Mouse (Mus musculus) B cell, adult 62 days (primary cell): ENCODE results near the gene Dnm2. TPM values are rescaled to one million over a fixed set of nuclear protein-coding genes. Genes with fewer than 3 reads are reported as not detected.

Source experiments
- total RNA-seq: library from RNA; stranded (reverse); gene quantifications from 4 replicates; pipeline ENCODE4 v1.2.4, GENCODE M21; 2023

Gene Dnm2
- total RNA-seq, result 230 to 250 TPM (median 233 TPM) in 4 replicates

DNA sequence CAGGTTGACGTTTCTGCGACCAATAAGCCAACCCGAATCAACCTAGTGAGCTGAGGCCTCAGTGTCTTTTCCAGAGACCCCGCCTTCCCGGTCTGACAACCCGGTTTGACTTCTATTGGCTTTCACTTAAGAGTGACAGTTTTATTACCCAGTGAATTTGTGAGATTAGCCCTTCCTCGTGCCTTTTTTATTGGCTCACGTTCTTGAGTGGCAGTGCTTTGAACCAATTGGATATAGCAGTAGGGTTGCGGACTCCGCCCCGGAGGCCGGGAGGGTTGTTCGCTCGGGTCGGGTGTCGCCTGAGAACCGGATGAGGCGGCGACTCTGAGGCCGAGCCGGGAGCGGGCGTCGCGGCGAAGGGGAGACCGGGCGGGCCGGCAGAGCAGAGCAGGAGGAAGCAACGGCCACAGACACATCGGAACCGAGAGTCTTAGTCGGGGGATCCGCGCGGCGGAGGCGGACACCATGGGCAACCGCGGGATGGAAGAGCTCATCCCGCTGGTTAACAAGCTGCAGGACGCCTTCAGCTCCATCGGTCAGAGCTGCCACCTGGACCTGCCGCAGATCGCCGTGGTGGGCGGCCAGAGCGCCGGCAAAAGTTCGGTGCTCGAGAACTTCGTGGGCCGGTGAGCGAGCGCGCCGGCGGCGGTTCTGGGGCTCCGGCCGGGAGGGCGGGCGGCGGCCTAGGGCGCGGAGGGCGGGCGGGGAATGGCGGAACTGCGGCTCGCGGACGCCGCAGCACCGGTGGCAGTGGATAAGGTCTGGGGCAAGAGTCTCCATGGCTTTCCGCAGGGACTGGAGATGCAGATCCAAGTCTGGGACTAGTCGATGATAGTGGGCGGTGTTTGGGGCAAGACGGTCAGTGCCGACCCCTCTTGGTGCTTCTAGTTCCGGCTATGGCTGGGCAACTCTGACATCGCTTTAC is at the start of gene Dnm2:
TSS of gene Dnm2 (plus strand) at position 278 of the 925 bp plus-strand sequence.

GRCm38 (mm10) chr9:21411669-21412550 is 12.8 kb upstream of the Dnm2 start, which contains the start of gene Qtrt1:
Gene Qtrt1 (plus strand): TSS chr9:21411837.

DNA sequence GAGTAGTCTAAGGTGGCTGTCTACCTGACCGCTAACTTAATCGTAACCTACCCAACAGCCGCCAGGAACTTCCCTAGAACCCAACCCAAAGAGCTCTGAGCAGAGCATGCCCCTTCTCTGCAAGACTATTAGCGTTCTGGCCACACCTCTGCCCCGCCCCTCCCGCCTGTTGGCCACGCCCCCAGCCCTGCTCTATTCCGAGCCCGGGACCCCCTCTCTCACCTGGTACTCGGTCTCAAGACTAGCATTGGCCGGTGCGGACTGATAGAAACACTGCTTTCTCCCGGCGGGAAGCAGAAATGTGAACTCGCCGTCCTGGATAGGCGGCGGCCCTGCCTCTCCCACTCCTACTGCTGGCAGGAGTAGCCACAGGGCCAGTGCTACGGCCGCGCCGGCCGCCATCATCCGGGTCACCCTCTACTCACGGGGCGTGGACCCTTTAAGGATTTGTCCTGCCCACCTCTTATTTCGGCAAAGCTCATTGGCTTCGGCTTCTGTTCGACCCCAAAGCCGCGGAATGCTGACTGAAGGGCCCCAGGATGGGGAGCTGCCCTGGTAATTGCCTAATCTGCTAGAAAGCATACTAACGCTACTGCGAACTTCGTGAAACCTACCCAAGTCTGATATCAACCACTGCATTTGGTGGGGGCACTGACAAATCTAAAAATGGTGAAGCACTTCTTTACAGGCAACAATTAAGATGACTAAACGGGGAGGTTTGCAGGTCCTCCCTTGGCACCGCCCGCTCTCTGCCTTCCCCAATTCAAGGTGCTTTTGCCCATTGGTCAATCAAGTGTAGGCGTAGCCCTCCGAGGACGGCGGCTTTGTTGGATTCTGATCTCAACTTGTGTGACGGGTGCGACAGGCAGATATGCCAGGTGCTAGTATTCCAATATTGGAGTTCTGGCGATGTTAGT is 85.3 kb downstream of the Dnm2 start, which contains the start of gene Tmed1:
TSS of gene Tmed1 (minus strand) at position 481 of the 917 bp plus-strand sequence.

GRCm38 (mm10) chr9:21525937-21526633 is 101.4 kb downstream of the Dnm2 start, which contains the start of gene AB124611:
Gene AB124611 (plus strand): TSS chr9:21526176.

DNA sequence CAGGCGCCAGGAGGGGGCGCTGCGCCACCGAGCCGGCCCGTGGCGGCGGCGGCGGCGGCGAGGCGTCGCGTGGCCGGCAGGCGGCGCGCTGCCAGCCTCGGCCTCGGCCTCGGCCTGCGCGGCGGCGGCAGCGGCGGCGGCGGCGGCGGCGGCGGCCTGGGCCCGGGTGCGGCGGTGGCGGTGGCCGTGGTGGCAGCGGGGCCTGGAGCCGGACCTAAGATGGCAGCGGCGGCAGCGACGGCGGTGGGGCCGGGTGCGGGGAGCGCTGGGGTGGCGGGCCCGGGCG is 122.0 kb downstream of the Dnm2 start, which contains the start of gene Carm1:
TSS of gene Carm1 (plus strand) at position 106 of the 286 bp plus-strand sequence.

Other genes starting within 250 kb of the Dnm2 start
- gene Keap1, start 185.5 kb upstream of the Dnm2 start, total RNA-seq, result 25.0 to 32.1 TPM (median 29.5 TPM) in 4 replicates
- 0.24 to 0.36 TPM (median 0.28 TPM) in 3 of 4 replicates, not detected in the other for gene S1pr5, start 176.5 kb upstream of the Dnm2 start, total RNA-seq
- gene Atg4d, start 159.6 kb upstream of the Dnm2 start, total RNA-seq, result 48.2 to 54.2 TPM (median 52.1 TPM) in 4 replicates
- 113 to 143 TPM (median 134 TPM) in 4 replicates for gene Kri1, start 136.9 kb upstream of the Dnm2 start, total RNA-seq
- 24.3 to 26.8 TPM (median 25.0 TPM) in 4 replicates for gene Cdkn2d, start 133.5 kb upstream of the Dnm2 start, total RNA-seq
- 2.0 to 3.0 TPM (median 2.6 TPM) in 4 replicates for gene Ap1m2, start 112.6 kb upstream of the Dnm2 start, total RNA-seq
- 311 to 326 TPM (median 324 TPM) in 4 replicates for gene Slc44a2, start 104.2 kb upstream of the Dnm2 start, total RNA-seq
- gene Ilf3, start 57.0 kb upstream of the Dnm2 start, total RNA-seq, result 160 to 186 TPM (median 180 TPM) in 4 replicates
- 70.2 to 88.5 TPM (median 84.2 TPM) in 4 replicates for gene Qtrt1, start 13.1 kb upstream of the Dnm2 start, total RNA-seq
- 5.0 to 9.0 TPM (median 6.9 TPM) in 4 replicates for gene Tmed1, start 85.3 kb downstream of the Dnm2 start, total RNA-seq
- 130 to 141 TPM (median 136 TPM) in 4 replicates for gene AB124611, start 101.3 kb downstream of the Dnm2 start, total RNA-seq
- 70.8 to 80.6 TPM (median 74.9 TPM) in 4 replicates for gene Carm1, start 122.0 kb downstream of the Dnm2 start, total RNA-seq
- gene Timm29, start 167.8 kb downstream of the Dnm2 start, total RNA-seq, result 32.1 to 36.7 TPM (median 32.7 TPM) in 4 replicates
- gene Yipf2, start 167.9 kb downstream of the Dnm2 start, total RNA-seq, result 13.4 to 17.8 TPM (median 15.4 TPM) in 4 replicates
- 102 to 108 TPM (median 105 TPM) in 4 replicates for gene Smarca4, start 191.3 kb downstream of the Dnm2 start, total RNA-seq